17 mouse cellular contexts compared by ENCODE assay signal in genomic region chr11:19811992-19812690, GRCm38 (mm10).
A peak's percentile ranks its signal among the peaks of the same experiment; 100 is the strongest.
DNase-seq lines count a peak whose midpoint lies in the region; ATAC-seq lines count a peak whose summit lies in the region.
"Had no signal": no experiment of that assay in that cellular context is flagged by ENCODE, and none has a peak within 500 bp of the region (broad histone marks: within the 10 kb centered on the region; RNA-seq: fewer than 3 reads in every experiment).

No protein-coding gene starts in this region.

- no peak for ATAC-seq in forebrain, embryonic 16.5 days
- no peak for ATAC-seq in kidney, embryonic 15.5 days (replicated peaks; ENCODE audit: low FRiP score)
- ATAC-seq in embryonic facial prominence, embryonic 14.5 days (ENCODE audit: low read depth): no peak
- ATAC-seq in midbrain, embryonic 16.5 days: peak; percentile 42

- DNase-seq in forebrain, embryonic 10.5 days (ENCODE audit: extremely low spot score, low spot score): no peak
- DNase-seq in kidney, adult 9 months: no peak
- no peak for DNase-seq in embryonic facial prominence, embryonic 14.5 days (ENCODE audit: low spot score)
- no peak for DNase-seq in gastrocnemius, postnatal 4 days (ENCODE audit: low spot score in 2 of 2)
- DNase-seq in lung, postnatal 36 days: no peak
- DNase-seq: adrenal gland, postnatal 10 days; cerebellum, adult 9-11 months; gastrocnemius, postnatal 25 days; kidney, postnatal 10 days; lung, adult 18-20 months; thymus, postnatal 14 days had no signal

- H3K4me2 ChIP-seq in forebrain, embryonic 16.5 days (ENCODE audit: low read length): no peak overlapping the region
- peak overlapping the region; percentile 33 for H3K4me2 ChIP-seq in kidney, embryonic 15.5 days
- 0 out of 2 replicates have a peak overlapping the region, but pooled peaks have one; percentile 2 for H3K4me2 ChIP-seq in embryonic facial prominence, embryonic 14.5 days (ENCODE audit: low read depth, low read length)
- no peak overlapping the region for H3K4me2 ChIP-seq in midbrain, embryonic 16.5 days (ENCODE audit: low read length)
- H3K4me2 ChIP-seq: embryonic facial prominence, embryonic 15.5 days; heart, embryonic 15.5 days had no signal

- peaks cover 7% of the 10 kb centered on the region; the same call in 1 of the 2 replicates for H3K27me3 ChIP-seq in forebrain, embryonic 10.5 days (ENCODE audit: poor library complexity, severe bottlenecking)
- no peaks in the 10 kb centered on the region for H3K27me3 ChIP-seq in forebrain, embryonic 16.5 days (replicated peaks; ENCODE audit: control insufficient read depth, insufficient read depth, low read length)
- H3K27me3 ChIP-seq in kidney, embryonic 15.5 days: no peaks in the 10 kb centered on the region
- H3K27me3 ChIP-seq in embryonic facial prominence, embryonic 14.5 days (replicated peaks; ENCODE audit: control insufficient read depth, insufficient read depth, low read length): no peaks in the 10 kb centered on the region
- no peaks in the 10 kb centered on the region for H3K27me3 ChIP-seq in midbrain, embryonic 16.5 days (ENCODE audit: control insufficient read depth, insufficient read depth, low read depth, low read length)
- H3K27me3 ChIP-seq: embryonic facial prominence, embryonic 15.5 days; heart, embryonic 15.5 days had no signal

- H3K27ac ChIP-seq in forebrain, embryonic 10.5 days: peak overlapping the region; percentile 66
- H3K27ac ChIP-seq in forebrain, embryonic 16.5 days (ENCODE audit: low read length): no peak overlapping the region
- H3K27ac ChIP-seq in kidney, embryonic 15.5 days: no peak overlapping the region
- no peak overlapping the region for H3K27ac ChIP-seq in embryonic facial prominence, embryonic 14.5 days (replicated peaks; ENCODE audit: low read depth, low read length)
- no peak overlapping the region for H3K27ac ChIP-seq in midbrain, embryonic 16.5 days (ENCODE audit: low read length)
- H3K27ac ChIP-seq: embryonic facial prominence, embryonic 15.5 days; heart, embryonic 15.5 days; macrophage had no signal

- no peak overlapping the region; the same call in 1 of the 2 replicates for H3K4me3 ChIP-seq in forebrain, embryonic 10.5 days
- no peak overlapping the region for H3K4me3 ChIP-seq in forebrain, embryonic 16.5 days (replicated peaks; ENCODE audit: low read length)
- H3K4me3 ChIP-seq in kidney, embryonic 15.5 days (replicated peaks): no peak overlapping the region
- no peak overlapping the region for H3K4me3 ChIP-seq in embryonic facial prominence, embryonic 14.5 days (ENCODE audit: low read depth, low read length)
- no peak overlapping the region for H3K4me3 ChIP-seq in midbrain, embryonic 16.5 days (ENCODE audit: low read depth, low read length)
- H3K4me3 ChIP-seq: embryonic facial prominence, embryonic 15.5 days; heart, embryonic 15.5 days had no signal

- 17% methylated on average over 10 of the region's 10 CpGs for WGBS in forebrain, embryonic 10.5 days
- WGBS in forebrain, embryonic 16.5 days: 19% methylated on average over 10 of the region's 10 CpGs
- WGBS in kidney, embryonic 15.5 days: 19% methylated on average over 10 of the region's 10 CpGs
- 20% methylated on average over 10 of the region's 10 CpGs for WGBS in embryonic facial prominence, embryonic 14.5 days
- WGBS in midbrain, embryonic 16.5 days: 15% methylated on average over 10 of the region's 10 CpGs

- H3K9ac ChIP-seq in forebrain, embryonic 16.5 days (replicated peaks; ENCODE audit: low read depth, low read length): no peak overlapping the region
- no peak overlapping the region for H3K9ac ChIP-seq in kidney, embryonic 15.5 days
- H3K9ac ChIP-seq in embryonic facial prominence, embryonic 14.5 days (ENCODE audit: low read depth, low read length): no peak overlapping the region
- no peak overlapping the region for H3K9ac ChIP-seq in midbrain, embryonic 16.5 days (ENCODE audit: low read depth, low read length)
- H3K9ac ChIP-seq: embryonic facial prominence, embryonic 15.5 days; heart, embryonic 15.5 days had no signal

- H3K4me1 ChIP-seq in forebrain, embryonic 10.5 days: peaks cover 29% of the 10 kb centered on the region
- peaks cover 5% of the 10 kb centered on the region; the same call in 1 of the 2 replicates for H3K4me1 ChIP-seq in forebrain, embryonic 16.5 days (replicated peaks; ENCODE audit: control insufficient read depth, insufficient read depth, low read length)
- peaks cover 9% of the 10 kb centered on the region for H3K4me1 ChIP-seq in kidney, embryonic 15.5 days
- no peaks in the 10 kb centered on the region for H3K4me1 ChIP-seq in embryonic facial prominence, embryonic 14.5 days (ENCODE audit: control insufficient read depth, insufficient read depth, low read length)
- no peaks in the 10 kb centered on the region for H3K4me1 ChIP-seq in midbrain, embryonic 16.5 days (ENCODE audit: control insufficient read depth, insufficient read depth, low read length)
- H3K4me1 ChIP-seq: embryonic facial prominence, embryonic 15.5 days; heart, embryonic 15.5 days had no signal

- peaks cover 13% of the 10 kb centered on the region; the same call in 1 of the 2 replicates for H3K9me3 ChIP-seq in forebrain, embryonic 10.5 days
- H3K9me3 ChIP-seq in forebrain, embryonic 16.5 days (ENCODE audit: control insufficient read depth, low read length): no peaks in the 10 kb centered on the region
- no peaks in the 10 kb centered on the region for H3K9me3 ChIP-seq in kidney, embryonic 15.5 days (replicated peaks)
- no peaks in the 10 kb centered on the region for H3K9me3 ChIP-seq in embryonic facial prominence, embryonic 14.5 days (ENCODE audit: control insufficient read depth, low read length)
- no peaks in the 10 kb centered on the region for H3K9me3 ChIP-seq in midbrain, embryonic 16.5 days (replicated peaks; ENCODE audit: control insufficient read depth, low read length, poor library complexity, severe bottlenecking)
- H3K9me3 ChIP-seq: embryonic facial prominence, embryonic 15.5 days; heart, embryonic 15.5 days had no signal

- H3K36me3 ChIP-seq in forebrain, embryonic 10.5 days (replicated peaks): no peaks in the 10 kb centered on the region
- H3K36me3 ChIP-seq in forebrain, embryonic 16.5 days (ENCODE audit: control insufficient read depth, insufficient read depth): no peaks in the 10 kb centered on the region
- H3K36me3 ChIP-seq in kidney, embryonic 15.5 days: no peaks in the 10 kb centered on the region
- no peaks in the 10 kb centered on the region for H3K36me3 ChIP-seq in embryonic facial prominence, embryonic 14.5 days (ENCODE audit: control insufficient read depth, insufficient read depth, low read length)
- no peaks in the 10 kb centered on the region for H3K36me3 ChIP-seq in midbrain, embryonic 16.5 days (ENCODE audit: control insufficient read depth, insufficient read depth, low read length)
- H3K36me3 ChIP-seq: embryonic facial prominence, embryonic 15.5 days; heart, embryonic 15.5 days had no signal

Comparison
In these comparisons a context has a peak if more than half of its experiments do, and no peak if none do; other contexts are left out.
1. H3K4me2 ChIP-seq: peak in kidney, embryonic 15.5 days (single experiment) and embryonic facial prominence, embryonic 14.5 days (single experiment); none in forebrain, embryonic 16.5 days (single experiment) and midbrain, embryonic 16.5 days (single experiment).